In the genomic region with DNA sequence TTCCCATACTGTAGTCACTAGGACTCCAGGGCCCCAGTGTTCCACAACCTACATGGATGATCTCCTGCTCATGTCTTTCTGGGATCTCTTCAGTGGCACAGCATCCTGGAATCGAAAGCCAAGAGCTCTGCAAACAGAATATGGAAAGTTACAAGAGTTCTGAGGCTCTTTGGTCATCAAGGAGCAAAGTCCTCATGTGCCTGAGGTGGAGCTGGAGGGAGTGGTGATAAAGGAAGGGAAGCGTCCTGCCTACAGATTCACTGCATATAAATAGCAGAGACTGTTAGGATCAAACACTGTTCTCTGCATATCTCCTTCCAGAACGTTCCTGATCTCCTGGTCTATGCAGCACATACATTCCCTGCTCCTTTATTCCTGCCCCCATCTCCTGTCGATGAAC, we compare ENCODE assay signal across 18 mouse cellular contexts.
"Had no signal": no experiment of that assay in that cellular context is flagged by ENCODE, and none has a peak within 500 bp of the region (broad histone marks: within the 10 kb centered on the region; RNA-seq: fewer than 3 reads in every experiment).

No protein-coding gene starts in this region.

- H3K4me1 ChIP-seq: liver, embryonic 13.5 days; liver, embryonic 15.5 days; lung, embryonic 15.5 days; megakaryocyte, embryonic 14.5 days; midbrain, embryonic 13.5 days; midbrain, embryonic 15.5 days; neural tube, embryonic 13.5 days had no signal

- DNase-seq: liver, embryonic 13.5 days; lung, adult 2 months; lung, postnatal 14 days; lung, postnatal 36 days; right cerebral cortex, postnatal 14 days; spleen, adult 18-20 months; thymus, adult 2 months; thymus, postnatal 25 days had no signal

- H3K4me2 ChIP-seq: liver, embryonic 13.5 days; liver, embryonic 15.5 days; lung, embryonic 15.5 days; midbrain, embryonic 11.5 days; midbrain, embryonic 13.5 days; midbrain, embryonic 15.5 days; neural tube, embryonic 13.5 days had no signal

- ATAC-seq: lung, postnatal 0 days; midbrain, embryonic 13.5 days; midbrain, embryonic 15.5 days had no signal

- H3K36me3 ChIP-seq: liver, embryonic 13.5 days; liver, embryonic 15.5 days; lung, embryonic 15.5 days; midbrain, embryonic 13.5 days; midbrain, embryonic 15.5 days; neural tube, embryonic 13.5 days had no signal

- H3K9ac ChIP-seq: liver, embryonic 13.5 days; liver, embryonic 15.5 days; lung, embryonic 15.5 days; midbrain, embryonic 13.5 days; midbrain, embryonic 15.5 days; neural tube, embryonic 13.5 days had no signal

- H3K4me3 ChIP-seq: liver, embryonic 13.5 days; liver, embryonic 15.5 days; lung, embryonic 15.5 days; megakaryocyte, embryonic 14.5 days; midbrain, embryonic 13.5 days; midbrain, embryonic 15.5 days; myocyte; neural tube, embryonic 13.5 days had no signal

- H3K27ac ChIP-seq: liver, embryonic 13.5 days; liver, embryonic 15.5 days; lung, embryonic 15.5 days; macrophage; midbrain, embryonic 13.5 days; midbrain, embryonic 15.5 days; neural tube, embryonic 13.5 days had no signal

- H3K9me3 ChIP-seq: liver, embryonic 13.5 days; liver, embryonic 15.5 days; lung, embryonic 15.5 days; midbrain, embryonic 13.5 days; midbrain, embryonic 15.5 days had no signal

- H3K27me3 ChIP-seq: liver, embryonic 13.5 days; liver, embryonic 15.5 days; lung, embryonic 15.5 days; megakaryocyte, embryonic 14.5 days; midbrain, embryonic 13.5 days; midbrain, embryonic 15.5 days; neural tube, embryonic 13.5 days had no signal
